ENCODE assay signal across 10 mouse cellular contexts in the genomic region with DNA sequence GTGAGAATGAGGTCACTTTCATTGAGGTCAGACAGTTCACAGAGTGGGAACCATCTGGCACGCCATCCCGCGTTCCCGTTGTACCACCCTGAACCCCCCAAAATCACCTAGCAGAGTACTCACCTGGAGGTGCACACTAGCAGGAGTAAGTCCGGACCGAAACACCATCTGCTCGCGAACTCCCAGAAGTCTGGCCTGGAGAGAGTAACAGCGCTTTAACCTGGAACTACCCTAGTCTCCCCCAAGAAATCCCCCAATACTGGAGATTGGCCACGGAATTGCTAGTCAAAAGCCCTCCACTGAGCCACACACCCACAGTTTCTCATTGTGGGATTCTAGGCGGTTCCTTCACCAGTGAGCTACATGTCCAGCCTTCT. TPM values are rescaled to one million over a fixed set of nuclear protein-coding genes. Genes with fewer than 3 reads are reported as not detected.
DNase-seq lines count a peak whose midpoint lies in the region; ATAC-seq and TF ChIP-seq lines count a peak whose summit lies in the region.
"Had no signal": no experiment of that assay in that cellular context is flagged by ENCODE, and none has a peak within 500 bp of the region (broad histone marks: within the 10 kb centered on the region; RNA-seq: fewer than 3 reads in every experiment).

No protein-coding gene starts in this region.

- DNase-seq in heart, adult 9 months (ENCODE audit: low spot score in 2 of 2), result no peak
- no peak for DNase-seq in ES-E14 (ENCODE audit: low read depth, low spot score)
- DNase-seq in midbrain, embryonic 11.5 days (ENCODE audit: low spot score, missing footprints), result no peak
- DNase-seq in gastrocnemius, postnatal 36 days, result no peak
- no peak for DNase-seq in testis, postnatal 14 days (ENCODE audit: low spot score)
- no peak for DNase-seq in spleen, adult 12 weeks (ENCODE audit: low spot score)

- no peaks in the 10 kb centered on the region for H3K36me3 ChIP-seq in heart, embryonic 11.5 days (ENCODE audit: control insufficient read depth, insufficient read depth, low read length)
- H3K36me3 ChIP-seq in ES-E14 (ENCODE audit: control insufficient read depth, insufficient read depth, low read length, poor library complexity, severe bottlenecking), result no peaks in the 10 kb centered on the region
- H3K36me3 ChIP-seq in hindbrain, embryonic 13.5 days, result peaks cover 16% of the 10 kb centered on the region
- H3K36me3 ChIP-seq in midbrain, embryonic 11.5 days (ENCODE audit: control insufficient read depth, insufficient read depth, low read length), result no peaks in the 10 kb centered on the region
- H3K36me3 ChIP-seq: G1E had no signal

- no peaks in the 10 kb centered on the region for H3K9me3 ChIP-seq in heart, embryonic 11.5 days (replicated peaks; ENCODE audit: control insufficient read depth, low read length)
- H3K9me3 ChIP-seq in ES-E14 (ENCODE audit: control insufficient read depth, insufficient read depth, low read depth, low read length), result no peaks in the 10 kb centered on the region
- no peaks in the 10 kb centered on the region for H3K9me3 ChIP-seq in hindbrain, embryonic 13.5 days
- H3K9me3 ChIP-seq in midbrain, embryonic 11.5 days (ENCODE audit: control insufficient read depth, low read length), result no peaks in the 10 kb centered on the region
- H3K9me3 ChIP-seq: G1E had no signal

- ATAC-seq in heart, embryonic 11.5 days (replicated peaks; ENCODE audit: insufficient number of reproducible peaks, low FRiP score, low TSS enrichment), result no peak
- ATAC-seq in hindbrain, embryonic 13.5 days (ENCODE audit: low FRiP score), result no peak; the same call in 1 of the 2 replicates
- no peak for ATAC-seq in midbrain, embryonic 11.5 days (ENCODE audit: low FRiP score)

- peak overlapping the region; percentile 54 for H3K4me3 ChIP-seq in heart, embryonic 11.5 days (ENCODE audit: low read depth, low read length)
- H3K4me3 ChIP-seq in ES-E14 (ENCODE audit: insufficient read depth in 1 of 2, low read depth in 1 of 2, low read length in 2 of 2, poor library complexity in 1 of 2, severe bottlenecking in 1 of 2), result peak overlapping the region; percentile 22 to 61
- peak overlapping the region; percentile 47 for H3K4me3 ChIP-seq in hindbrain, embryonic 13.5 days
- peak overlapping the region; percentile 45 for H3K4me3 ChIP-seq in midbrain, embryonic 11.5 days (ENCODE audit: low read depth, low read length)

- H3K9ac ChIP-seq in heart, embryonic 11.5 days (ENCODE audit: low read depth, low read length), result peak overlapping the region; percentile 78
- peak overlapping the region; percentile 35 for H3K9ac ChIP-seq in ES-E14 (ENCODE audit: insufficient read depth, low read depth, low read length, poor library complexity, severe bottlenecking)
- peak overlapping the region; percentile 76 for H3K9ac ChIP-seq in hindbrain, embryonic 13.5 days
- H3K9ac ChIP-seq in midbrain, embryonic 11.5 days (ENCODE audit: low read length), result peak overlapping the region; percentile 76

- in situ Hi-C loops in ES-E14 (cut with MboI; ENCODE audit: low sequenced_read_pairs in 2 of 2, unreplicated experiment in 2 of 2), result no loop called here

- no peaks in the 10 kb centered on the region for H3K27me3 ChIP-seq in heart, embryonic 11.5 days (ENCODE audit: control insufficient read depth, insufficient read depth, low read length)
- H3K27me3 ChIP-seq in hindbrain, embryonic 13.5 days, result peaks cover 50% of the 10 kb centered on the region
- H3K27me3 ChIP-seq in midbrain, embryonic 11.5 days (ENCODE audit: control insufficient read depth, insufficient read depth, low read length), result peaks cover 4% of the 10 kb centered on the region

- 2% methylated on average over 11 of the region's 11 CpGs for WGBS in heart, embryonic 11.5 days (ENCODE audit: insufficient replicate concordance)
- WGBS in hindbrain, embryonic 13.5 days, result under 1% methylated on average over 11 of the region's 11 CpGs
- 1% methylated on average over 11 of the region's 11 CpGs for WGBS in midbrain, embryonic 11.5 days

- intact Hi-C loops in gastrocnemius, postnatal 36 days (cut with DNase I), result no loop called here

- peak overlapping the region; percentile 98 for H3K4me2 ChIP-seq in heart, embryonic 11.5 days
- peak overlapping the region; percentile 76 for H3K4me2 ChIP-seq in hindbrain, embryonic 13.5 days
- peak overlapping the region; percentile 85 for H3K4me2 ChIP-seq in midbrain, embryonic 11.5 days

- H3K4me1 ChIP-seq in heart, embryonic 11.5 days (ENCODE audit: control insufficient read depth, insufficient read depth, low read length), result peaks cover 36% of the 10 kb centered on the region
- peaks cover 0 to 35% of the 10 kb centered on the region in 2 experiments; a peak in 3 of 4 replicates for H3K4me1 ChIP-seq in ES-E14 (ENCODE audit: control insufficient read depth in 2 of 2, insufficient read depth in 2 of 2, low read length in 2 of 2, poor library complexity in 1 of 2)
- peaks cover 29% of the 10 kb centered on the region for H3K4me1 ChIP-seq in hindbrain, embryonic 13.5 days (replicated peaks)
- H3K4me1 ChIP-seq in midbrain, embryonic 11.5 days (ENCODE audit: control insufficient read depth, insufficient read depth, low read length), result peaks cover 19% of the 10 kb centered on the region

- no peak overlapping the region for H3K27ac ChIP-seq in heart, embryonic 11.5 days (ENCODE audit: low read depth, low read length)
- no peak overlapping the region for H3K27ac ChIP-seq in ES-E14 (ENCODE audit: insufficient read depth, low read depth, low read length, poor library complexity, severe bottlenecking)
- no peak overlapping the region for H3K27ac ChIP-seq in hindbrain, embryonic 13.5 days
- H3K27ac ChIP-seq in midbrain, embryonic 11.5 days (ENCODE audit: low read depth, low read length), result no peak overlapping the region

TF ChIP-seq in ES-E14, 5 proteins besides CTCF, POLR2A, EP300 and RAD21:
- TF ChIP-seq MAFK (IDR thresholded peaks at IDR 0.05; ENCODE audit: insufficient read depth, low read depth, low read length), result no peak
- no peak for TF ChIP-seq ZNF384 (IDR thresholded peaks at IDR 0.05; ENCODE audit: low read depth, low read length)
- TF ChIP-seq ZC3H11A (IDR thresholded peaks at IDR 0.05; ENCODE audit: borderline replicate concordance, low read depth, low read length), result no peak
- no peak for TF ChIP-seq HCFC1 (IDR thresholded peaks at IDR 0.05; ENCODE audit: borderline replicate concordance, insufficient read depth, low read length)
- no peak for TF ChIP-seq CHD2 (IDR thresholded peaks at IDR 0.05; ENCODE audit: low read depth, low read length)
TF ChIP-seq in ES-E14: peak in this region for 0.

RNA-seq across cellular contexts. Expression of a gene that starts 5.0 kb away (rescaled TPM):
- 24.3 and 30.1 TPM in 2 replicates for polyA plus RNA-seq in heart, embryonic 11.5 days (2014; fragmentation: Nextera tagmentation; extraction: Ambion mirVana)
- 0.71 and 1.4 TPM in 2 replicates for total RNA-seq in ES-E14 (2012; rRNA removed)
- 0.31 TPM in 2 replicates for polyA plus RNA-seq in hindbrain, embryonic 13.5 days (2015; fragmentation: Nextera tagmentation; extraction: Ambion mirVana)
- 0.11 and 0.19 TPM in 2 replicates for polyA plus RNA-seq in midbrain, embryonic 11.5 days (2014; fragmentation: Nextera tagmentation; extraction: Ambion mirVana)
- total RNA-seq in gastrocnemius, postnatal 36 days (2021), result 100 to 1,000 TPM; 818 to 890 TPM
- polyA plus RNA-seq: G1E had no signal

RNA-seq across cellular contexts. Expression of a gene that starts 6.5 kb away (rescaled TPM):
- polyA plus RNA-seq in heart, embryonic 11.5 days (2014; fragmentation: Nextera tagmentation; extraction: Ambion mirVana), result 7.0 and 9.8 TPM in 2 replicates
- total RNA-seq in ES-E14 (2012; rRNA removed), result 26.5 and 48.5 TPM in 2 replicates
- polyA plus RNA-seq in hindbrain, embryonic 13.5 days (2015; fragmentation: Nextera tagmentation; extraction: Ambion mirVana), result 7.3 and 8.9 TPM in 2 replicates
- polyA plus RNA-seq in midbrain, embryonic 11.5 days (2014; fragmentation: Nextera tagmentation; extraction: Ambion mirVana), result 4.4 and 6.1 TPM in 2 replicates
- total RNA-seq in gastrocnemius, postnatal 36 days (2021), result 10 to 100 TPM; 20.1 to 20.7 TPM

RNA-seq across cellular contexts. Expression of a gene that starts 26.8 kb away (rescaled TPM):
- polyA plus RNA-seq in heart, embryonic 11.5 days (2014; fragmentation: Nextera tagmentation; extraction: Ambion mirVana), result 2.0 and 3.7 TPM in 2 replicates
- 6.9 and 12.6 TPM in 2 replicates for total RNA-seq in ES-E14 (2012; rRNA removed)
- 19.9 and 20.7 TPM in 2 replicates for polyA plus RNA-seq in hindbrain, embryonic 13.5 days (2015; fragmentation: Nextera tagmentation; extraction: Ambion mirVana)
- 7.7 and 8.1 TPM in 2 replicates for polyA plus RNA-seq in midbrain, embryonic 11.5 days (2014; fragmentation: Nextera tagmentation; extraction: Ambion mirVana)
- total RNA-seq in gastrocnemius, postnatal 36 days (2021), result under 1 TPM; 0.07 to 0.08 TPM
- total RNA-seq: common myeloid progenitor, adult 5-6 weeks had no signal

RNA-seq across cellular contexts. Expression of a gene that starts 30.3 kb away (rescaled TPM):
- polyA plus RNA-seq in heart, embryonic 11.5 days (2014; fragmentation: Nextera tagmentation; extraction: Ambion mirVana), result 1.6 and 1.7 TPM in 2 replicates
- total RNA-seq in ES-E14 (2012; rRNA removed), result 5.6 and 11.3 TPM in 2 replicates
- polyA plus RNA-seq in hindbrain, embryonic 13.5 days (2015; fragmentation: Nextera tagmentation; extraction: Ambion mirVana), result 12.5 and 13.4 TPM in 2 replicates
- polyA plus RNA-seq in midbrain, embryonic 11.5 days (2014; fragmentation: Nextera tagmentation; extraction: Ambion mirVana), result 0.75 and 1.2 TPM in 2 replicates
- not detected for total RNA-seq in gastrocnemius, postnatal 36 days (2021)

RNA-seq across cellular contexts. Expression of a gene that starts 55.5 kb away (rescaled TPM):
- polyA plus RNA-seq in heart, embryonic 11.5 days (2014; fragmentation: Nextera tagmentation; extraction: Ambion mirVana), result 51.6 and 72.0 TPM in 2 replicates
- total RNA-seq in ES-E14 (2012; rRNA removed), result 303 and 310 TPM in 2 replicates
- 205 and 215 TPM in 2 replicates for polyA plus RNA-seq in hindbrain, embryonic 13.5 days (2015; fragmentation: Nextera tagmentation; extraction: Ambion mirVana)
- polyA plus RNA-seq in midbrain, embryonic 11.5 days (2014; fragmentation: Nextera tagmentation; extraction: Ambion mirVana), result 62.0 and 70.9 TPM in 2 replicates
- 10 to 100 TPM; 70.2 to 84.1 TPM for total RNA-seq in gastrocnemius, postnatal 36 days (2021)

Comparison
In these comparisons a context has a peak if more than half of its experiments do, and no peak if none do; other contexts are left out.
1. RNA of a gene that starts 5.0 kb away (polyA plus RNA-seq): 24.3 to 30.1 TPM in heart, embryonic 11.5 days; 0.31 TPM in hindbrain, embryonic 13.5 days and 0.11 to 0.19 TPM in midbrain, embryonic 11.5 days; every median in the first group is over 10 times any median in the second.
2. Peak in every context shown above with its lines, with median percentiles within 50 percentile points of each other: H3K4me2 ChIP-seq, H3K4me3 ChIP-seq and H3K9ac ChIP-seq.